Mouse (Mus musculus) kidney, postnatal 0 days (tissue): ENCODE measurements at regions not wholly inside any gene's neighbourhood (a gene's known extent, or its start where the extent isn't known, plus 50 kb on each side); places are given as distances from the start of the nearest gene placed in this dataset.

ENCODE experiments used
- ATAC-seq: fragments of 200-750 bp; cut with Nextera tagmentation; replicated peaks from 2 replicates; pipeline ENCODE4 v1.8.0; 2017; ENCODE audit warnings: low read depth, moderate number of reproducible peaks, moderate TSS enrichment, moderate library complexity; ENCODE audit not compliant: low FRiP score
- DNase-seq: peaks from one replicate; pipeline ENCODE4 v3.0.0-alpha.2; 2016; ENCODE audit warnings: low spot score
- H3K27ac ChIP-seq: fragments of 300-500 bp; sonication (generic); 2 replicates; pipeline ENCODE4 v1.5.1; 2014; ENCODE audit warnings: mild to moderate bottlenecking
- H3K27me3 ChIP-seq: fragments of 300-500 bp; sonication (generic); 2 replicates; pipeline ENCODE4 v1.6.1; 2014; ENCODE audit warnings: low read length, mixed read lengths; ENCODE audit not compliant: insufficient read depth
- H3K36me3 ChIP-seq: fragments of 300-500 bp; sonication (generic); 2 replicates; pipeline ENCODE4 v1.6.1; 2014; ENCODE audit warnings: low read length, mixed read lengths; ENCODE audit not compliant: insufficient read depth
- H3K4me1 ChIP-seq: fragments of 300-500 bp; sonication (generic); replicated peaks from 2 replicates; pipeline ENCODE4 v1.6.1; 2014; ENCODE audit warnings: antibody characterized with exemption, low read length, mixed read lengths; ENCODE audit not compliant: insufficient read depth
- H3K4me2 ChIP-seq: fragments of 300-500 bp; sonication (generic); 2 replicates; pipeline ENCODE4 v1.6.1; 2014; ENCODE audit warnings: mild to moderate bottlenecking, low read length, moderate library complexity, mixed read lengths
- H3K4me3 ChIP-seq: fragments of 300-500 bp; sonication (generic); replicated peaks from 2 replicates; pipeline ENCODE4 v1.5.1; 2014; ENCODE audit warnings: low read depth, low read length
- H3K9ac ChIP-seq: fragments of 300-500 bp; sonication (generic); 2 replicates; pipeline ENCODE4 v1.6.1; 2014; ENCODE audit warnings: low read depth, low read length
- H3K9me3 ChIP-seq: fragments of 300-500 bp; sonication (generic); replicated peaks from 2 replicates; pipeline ENCODE4 v1.6.1; 2016; ENCODE audit warnings: low read length, inconsistent platforms, mixed read lengths
- CTCF ChIP-seq: IDR thresholded peaks from 2 replicates; pipeline ENCODE4 v1.5.1; 2016; ENCODE audit warnings: antibody characterized with exemption, low read depth, mild to moderate bottlenecking, moderate library complexity
- WGBS: fragments of 180-500 bp; shearing (Covaris S2); extraction: QIAGEN DNeasy Blood & Tissue Kit; methylation state at CpG from one replicate; pipeline ENCODE4 v1.1.7; 2014; 5-methylcytosine and 5-hydroxymethylcytosine counted together

DNA sequence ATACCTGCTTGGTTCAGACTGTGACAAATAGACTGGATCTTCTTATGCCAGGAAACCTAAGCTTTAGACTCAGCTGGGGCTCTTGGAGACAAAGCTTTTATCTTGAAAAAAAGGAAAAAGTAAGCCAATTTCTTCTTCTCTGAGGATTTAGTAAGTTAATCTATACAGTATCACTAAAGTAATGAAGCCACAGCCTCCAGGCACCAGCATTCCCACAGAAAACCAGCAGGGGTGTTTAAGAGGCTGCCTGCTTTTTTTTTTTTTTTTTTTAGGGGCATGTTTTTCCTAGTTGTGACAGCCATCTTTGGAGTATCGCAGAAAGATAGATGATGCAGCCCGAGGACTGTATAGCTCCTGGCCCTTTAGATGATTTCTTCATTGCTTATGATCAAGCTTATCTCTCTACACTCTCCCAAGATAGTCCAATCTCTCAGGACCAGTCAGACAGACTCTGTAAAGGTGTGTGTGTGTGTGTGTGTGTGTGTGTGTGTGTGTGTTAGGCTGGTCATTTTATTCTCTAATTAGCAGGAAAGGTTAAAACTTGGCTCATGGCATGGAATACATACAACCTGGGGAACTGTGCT, 151.3 kb downstream of the Klhl25 start:
- TF ChIP-seq CTCF: no peak
- no peak for ATAC-seq

GRCm38 (mm10) chr7:76001012-76001411, 152.9 kb downstream of the Klhl25 start:
- Histone ChIP-seq H3K9me3 (no peaks in the 10 kb centered on the region), H3K4me2 (no peak overlapping the region), H3K4me3 (no peak overlapping the region), H3K36me3 (no peaks in the 10 kb centered on the region), H3K4me1 (no peaks in the 10 kb centered on the region), H3K27ac (no peak overlapping the region), H3K9ac (no peak overlapping the region), H3K27me3 (no peaks in the 10 kb centered on the region)
- DNase-seq: no peak
- no peak for ATAC-seq
- WGBS: 89% methylated on average over 1 of the region's 1 CpGs
- no peak for TF ChIP-seq CTCF

More for the DNA sequence above, 151.3 kb downstream of the Klhl25 start:
- H3K4me3 ChIP-seq: no peak overlapping the region
- no peaks in the 10 kb centered on the region for H3K9me3 ChIP-seq
- H3K9ac ChIP-seq: no peak overlapping the region
- H3K4me2 ChIP-seq: no peak overlapping the region
- H3K36me3 ChIP-seq: no peaks in the 10 kb centered on the region
- H3K27ac ChIP-seq: no peak overlapping the region
- no peaks in the 10 kb centered on the region for H3K4me1 ChIP-seq
- 75% methylated on average over 2 of the region's 2 CpGs for WGBS
- no peaks in the 10 kb centered on the region for H3K27me3 ChIP-seq
- DNase-seq: no peak

GRCm38 (mm10) chr7:76008226-76008625, 160.1 kb downstream of the Klhl25 start:
- no peak for TF ChIP-seq CTCF
- ATAC-seq (no peak), DNase-seq (no peak)
- Histone ChIP-seq H3K36me3 (no peaks in the 10 kb centered on the region), H3K27me3 (no peaks in the 10 kb centered on the region), H3K4me2 (no peak overlapping the region), H3K9ac (no peak overlapping the region), H3K4me1 (no peaks in the 10 kb centered on the region), H3K4me3 (no peak overlapping the region), H3K27ac (no peak overlapping the region), H3K9me3 (no peaks in the 10 kb centered on the region)
- WGBS: 28% methylated on average over 6 of the region's 6 CpGs

DNA sequence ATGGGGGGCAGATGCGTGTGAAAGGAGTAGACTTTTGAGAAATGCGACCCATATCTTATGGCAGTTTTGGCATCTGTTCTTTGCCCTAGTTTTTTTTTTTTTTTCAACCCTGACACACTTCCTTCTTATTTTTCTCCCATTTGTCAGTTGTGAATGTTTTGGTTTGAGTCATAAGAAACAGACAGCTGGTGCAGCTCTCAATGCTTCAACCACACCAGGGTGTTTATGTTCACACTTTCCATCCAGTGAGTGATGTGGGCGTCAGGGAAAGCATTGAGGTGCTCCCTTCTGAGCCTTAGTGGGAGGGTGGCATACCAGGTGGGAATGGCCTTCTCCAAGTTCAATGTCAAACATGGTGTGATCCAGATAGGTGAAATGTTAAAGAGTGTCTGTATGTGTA, 181.9 kb upstream of the Agbl1 start:
- H3K36me3 ChIP-seq: no peaks in the 10 kb centered on the region
- H3K9ac ChIP-seq: no peak overlapping the region
- H3K4me3 ChIP-seq: no peak overlapping the region
- WGBS: 62% methylated on average over 3 of the region's 3 CpGs
- no peak for TF ChIP-seq CTCF
- ATAC-seq: no peak
- H3K27me3 ChIP-seq: no peaks in the 10 kb centered on the region
- no peak for DNase-seq
- H3K9me3 ChIP-seq: no peaks in the 10 kb centered on the region
- no peak overlapping the region for H3K27ac ChIP-seq
- no peak overlapping the region for H3K4me2 ChIP-seq
- H3K4me1 ChIP-seq: no peaks in the 10 kb centered on the region

GRCm38 (mm10) chr7:76049342-76049741, 180.3 kb upstream of the Agbl1 start:
- no peaks in the 10 kb centered on the region for H3K9me3 ChIP-seq
- no peak overlapping the region for H3K27ac ChIP-seq
- H3K36me3 ChIP-seq: no peaks in the 10 kb centered on the region
- WGBS: 86% methylated on average over 2 of the region's 2 CpGs
- no peak for TF ChIP-seq CTCF
- no peaks in the 10 kb centered on the region for H3K27me3 ChIP-seq
- DNase-seq (no peak), ATAC-seq (no peak)
- no peak overlapping the region for H3K4me2 ChIP-seq
- no peaks in the 10 kb centered on the region for H3K4me1 ChIP-seq
- no peak overlapping the region for H3K9ac ChIP-seq
- H3K4me3 ChIP-seq: no peak overlapping the region

DNA sequence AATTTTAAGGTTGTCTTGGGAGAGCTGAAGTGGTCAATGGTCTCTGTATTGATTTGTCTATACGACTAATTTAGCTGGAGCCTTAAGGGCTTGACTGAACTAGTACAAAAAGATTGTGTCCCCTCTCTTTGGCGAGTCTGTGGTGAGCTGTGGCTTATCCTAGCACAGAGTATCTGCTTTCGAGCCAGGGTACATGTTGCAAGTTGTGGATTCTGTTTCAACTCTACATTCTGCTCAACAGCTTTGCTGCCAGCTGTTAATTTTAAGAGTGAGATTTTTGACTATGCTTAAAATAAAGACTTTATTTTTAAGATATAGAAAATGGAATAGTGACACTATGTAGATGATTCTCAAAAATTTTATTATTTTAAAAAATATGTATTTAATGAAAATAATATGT, 175.8 kb upstream of the Agbl1 start:
- ATAC-seq (no peak), DNase-seq (no peak)
- Histone ChIP-seq H3K4me2 (no peak overlapping the region), H3K9ac (no peak overlapping the region), H3K36me3 (no peaks in the 10 kb centered on the region), H3K4me3 (no peak overlapping the region), H3K27me3 (no peaks in the 10 kb centered on the region), H3K9me3 (no peaks in the 10 kb centered on the region), H3K4me1 (no peaks in the 10 kb centered on the region), H3K27ac (no peak overlapping the region)
- TF ChIP-seq CTCF: no peak
- WGBS: 74% methylated on average over 3 of the region's 3 CpGs

- no peak overlapping the region for H3K4me3 ChIP-seq
- whole genome bisulfite sequencing: 38% methylated on average over 1 of the region's 1 CpGs
- ATAC-seq: no peak
- H3K9ac ChIP-seq: no peak overlapping the region
- no peak for TF ChIP-seq CTCF
- H3K9me3 ChIP-seq: no peaks in the 10 kb centered on the region
- H3K4me1 ChIP-seq: no peaks in the 10 kb centered on the region
- H3K36me3 ChIP-seq: no peaks in the 10 kb centered on the region
- DNase-seq: no peak
- H3K4me2 ChIP-seq: no peak overlapping the region
- H3K27ac ChIP-seq: no peak overlapping the region
- H3K27me3 ChIP-seq: no peaks in the 10 kb centered on the region
Observed at GRCm38 (mm10) chr7:76099149-76099548, 130.5 kb upstream of the Agbl1 start.
